Mouse (Mus musculus) brain, embryonic 14.5 days (tissue): ENCODE measurements at regions not wholly inside any gene's neighbourhood (a gene's known extent, or its start where the extent isn't known, plus 50 kb on each side); places are given as distances from the start of the nearest gene placed in this dataset.

ENCODE experiments used
- CTCF ChIP-seq: fragments of 200-500 bp; IDR thresholded peaks from 2 replicates; pipeline ENCODE4 v1.5.1; 2012; ENCODE audit warnings: inconsistent platforms, mild to moderate bottlenecking, moderate library complexity, borderline replicate concordance; ENCODE audit not compliant: insufficient read depth, insufficient read length; ENCODE audit errors: extremely low read depth
- POLR2A ChIP-seq: fragments of 200-500 bp; IDR thresholded peaks from 2 replicates; pipeline ENCODE4 v1.6.1; 2012; ENCODE audit warnings: mild to moderate bottlenecking, inconsistent platforms, borderline replicate concordance; ENCODE audit not compliant: poor library complexity, insufficient read depth, insufficient read length, severe bottlenecking; ENCODE audit errors: extremely low read depth

- TF ChIP-seq POLR2A (no peak), CTCF (no peak)
Observed at GRCm38 (mm10) chr7:37270841-37271240, 502.6 kb downstream of the Zfp536 start.
